Mouse (Mus musculus) frontal cortex, postnatal 36 days (tissue): ENCODE data around the gene 1700007K13Rik.

Experiments
- DNase-seq, 2 experiments: peaks; one replicate each; pipeline ENCODE4 v3.0.0; 2022; ENCODE audit warnings: low spot score in 2 of 2

The 1700007K13Rik gene

DNA sequence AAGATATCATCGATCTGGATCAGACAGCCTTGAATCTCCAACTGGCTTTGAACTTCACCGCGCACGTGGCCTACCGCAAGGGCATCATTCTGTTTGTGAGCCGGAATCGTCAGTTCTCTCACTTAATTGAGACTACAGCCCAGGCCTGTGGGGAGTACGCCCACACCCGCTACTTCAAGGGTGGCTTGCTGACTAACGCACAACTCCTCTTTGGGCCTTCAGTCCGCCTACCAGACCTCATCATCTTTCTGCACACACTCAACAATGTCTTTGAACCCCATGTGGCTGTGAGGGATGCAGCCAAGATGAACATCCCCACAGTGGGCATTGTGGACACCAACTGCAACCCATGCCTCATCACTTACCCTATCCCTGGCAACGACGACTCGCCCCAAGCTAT, 3.3 kb upstream of the 1700007K13Rik start:
- DNase-seq: peak in 1 of 2 experiments; percentile 0

DNA sequence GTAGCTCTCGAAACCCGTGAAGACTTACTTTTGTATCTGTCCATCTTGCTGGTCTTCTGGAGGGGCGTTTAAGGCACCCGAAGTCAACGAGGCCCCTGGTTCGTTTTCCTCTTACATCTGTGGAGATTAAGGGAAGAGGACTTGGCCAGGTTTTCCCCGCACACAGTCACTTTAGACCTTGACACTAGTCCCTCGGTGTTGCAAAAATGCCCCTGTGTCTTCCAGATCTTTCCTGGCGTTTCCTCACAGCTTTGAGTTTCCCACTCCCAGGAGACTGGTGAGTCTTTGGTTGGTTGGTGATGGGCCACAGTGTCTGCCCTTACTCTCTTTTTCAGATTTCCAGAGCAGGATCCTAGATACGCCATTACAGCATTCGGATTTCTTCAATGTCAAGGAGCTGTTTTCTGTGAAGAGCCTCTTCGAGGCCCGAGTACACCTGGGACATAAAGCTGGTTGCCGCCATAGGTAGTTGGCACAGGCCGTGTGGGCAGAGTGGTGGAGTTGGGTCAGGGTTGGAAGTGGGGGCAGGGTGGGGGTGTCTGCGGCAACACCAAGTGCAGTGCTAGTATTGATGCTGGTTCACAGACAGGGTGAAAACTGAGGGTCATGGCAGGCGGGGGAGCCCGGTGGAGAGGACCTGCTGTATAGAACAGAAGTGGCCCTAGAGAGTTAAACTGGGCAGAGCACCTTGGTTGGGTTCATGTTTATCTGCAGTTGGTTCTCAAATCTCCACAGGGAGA, 2.5 kb upstream of the 1700007K13Rik start:
- peak in 1 of 2 experiments; percentile 1 for DNase-seq

DNA sequence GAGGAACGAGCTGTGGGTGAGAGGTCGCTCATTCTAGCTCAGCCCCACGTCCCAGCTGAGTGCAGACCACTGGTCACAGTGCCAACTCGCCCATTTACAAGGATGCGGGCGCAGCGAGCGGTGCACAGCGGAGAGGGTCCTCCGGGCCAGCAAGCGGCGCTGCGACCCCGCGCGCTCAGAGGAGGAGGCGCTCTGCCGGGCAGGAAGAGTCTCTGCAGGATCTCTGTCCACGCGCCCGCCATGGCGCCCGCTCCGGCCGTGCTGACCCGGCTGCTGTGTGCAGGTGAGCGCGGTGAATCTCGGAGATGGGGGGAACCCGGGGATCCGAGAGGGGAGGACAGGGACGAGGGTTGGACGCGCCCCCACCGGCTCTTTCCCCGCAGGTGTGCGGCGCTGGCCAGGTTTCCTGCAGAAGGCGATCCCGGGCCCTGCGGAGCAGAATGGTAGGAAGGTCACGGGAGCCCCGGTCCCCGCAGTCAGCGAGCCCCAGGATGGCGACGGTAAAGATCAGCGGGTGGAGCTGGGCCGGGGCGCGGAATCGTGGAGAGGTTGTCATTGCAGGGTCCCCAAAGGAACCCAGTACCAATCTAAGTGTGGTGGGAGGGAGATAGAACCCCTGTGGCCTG, 1.8 kb upstream of the 1700007K13Rik start, which contains the start of gene Mrps2:
TSS of gene Mrps2 (plus strand) at position 207 of the 626 bp plus-strand sequence.
- peak; percentile 85 to 87 for DNase-seq

DNA sequence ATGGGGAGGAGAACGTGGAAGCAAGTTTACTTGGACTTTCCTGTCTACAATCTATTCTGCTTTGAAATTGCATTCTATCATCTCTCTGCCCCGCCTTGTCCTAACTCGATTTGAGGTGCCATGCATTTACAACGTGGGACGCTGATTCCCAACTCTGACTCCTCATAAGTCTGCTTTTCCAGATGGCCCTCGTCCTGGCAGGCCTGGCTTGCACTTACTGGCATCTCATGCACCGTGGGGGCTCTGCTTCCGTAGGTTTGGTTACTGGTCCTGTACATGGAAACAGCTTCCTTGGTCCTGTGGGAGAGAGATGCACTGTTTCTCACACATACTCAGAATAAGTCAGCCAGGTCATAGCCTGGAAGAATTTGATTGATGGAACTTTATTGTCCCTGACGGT, 1.2 kb downstream of the 1700007K13Rik start:
- no peak for DNase-seq

DNA sequence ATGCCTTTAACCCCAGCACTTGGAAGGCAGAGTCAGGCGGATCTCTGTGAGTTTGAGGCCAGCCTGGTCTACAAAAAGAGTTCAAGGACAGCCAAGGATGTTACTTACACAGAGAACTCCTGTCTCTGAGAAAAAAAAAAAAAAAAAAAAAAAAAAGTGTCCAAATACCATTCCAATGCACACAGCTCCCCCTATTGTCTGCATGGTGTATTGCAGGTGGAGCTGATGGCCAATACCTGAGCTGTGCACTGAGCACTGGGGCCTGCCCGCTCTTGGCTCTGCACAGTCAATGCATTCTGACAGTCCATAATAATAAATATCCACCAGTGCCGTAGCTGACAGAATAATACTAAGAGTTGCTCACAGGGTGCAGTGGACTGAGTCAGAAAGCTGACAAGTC, 2.2 kb downstream of the 1700007K13Rik start:
- peak; percentile 75 to 82 for DNase-seq

DNA sequence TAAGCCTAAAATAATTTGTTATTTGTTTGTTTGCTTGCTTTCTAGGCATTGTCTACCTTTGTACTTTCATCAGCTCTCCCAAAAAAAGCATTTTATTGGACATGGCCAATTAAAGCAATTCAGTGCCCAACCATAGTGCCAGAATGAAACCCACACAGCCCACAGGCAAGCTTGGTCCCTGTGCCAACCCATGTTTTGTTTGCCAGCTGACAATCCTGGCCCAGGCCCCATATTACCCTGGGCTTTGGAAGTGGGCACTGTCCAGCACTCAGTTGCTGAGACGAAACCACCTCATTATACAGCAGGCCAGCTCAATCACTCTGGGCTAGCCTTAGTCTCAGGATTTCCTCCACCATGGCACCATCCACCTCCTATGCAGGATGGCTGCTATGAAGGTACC, 9.5 kb downstream of the 1700007K13Rik start:
- DNase-seq: no peak

DNA sequence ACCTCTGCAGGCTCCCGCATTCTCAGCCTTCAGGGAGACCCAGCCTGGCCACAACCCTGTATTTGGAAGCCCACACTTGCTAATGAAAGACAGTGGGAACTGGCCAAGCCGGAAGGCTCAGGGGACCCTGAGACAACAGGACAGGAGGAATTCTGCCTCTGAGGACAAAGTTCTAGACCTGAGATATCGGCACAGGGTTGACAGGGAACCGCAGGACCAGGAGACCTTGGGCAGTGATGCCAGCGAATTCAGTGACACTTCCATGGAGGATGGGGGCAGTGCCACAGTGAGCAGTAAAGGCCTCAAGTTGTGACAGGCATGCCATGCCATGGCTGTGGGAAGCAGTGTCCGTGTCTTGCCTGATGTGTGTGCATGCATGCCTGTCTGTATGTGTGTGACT, 12.6 kb downstream of the 1700007K13Rik start:
- DNase-seq: no peak

DNA sequence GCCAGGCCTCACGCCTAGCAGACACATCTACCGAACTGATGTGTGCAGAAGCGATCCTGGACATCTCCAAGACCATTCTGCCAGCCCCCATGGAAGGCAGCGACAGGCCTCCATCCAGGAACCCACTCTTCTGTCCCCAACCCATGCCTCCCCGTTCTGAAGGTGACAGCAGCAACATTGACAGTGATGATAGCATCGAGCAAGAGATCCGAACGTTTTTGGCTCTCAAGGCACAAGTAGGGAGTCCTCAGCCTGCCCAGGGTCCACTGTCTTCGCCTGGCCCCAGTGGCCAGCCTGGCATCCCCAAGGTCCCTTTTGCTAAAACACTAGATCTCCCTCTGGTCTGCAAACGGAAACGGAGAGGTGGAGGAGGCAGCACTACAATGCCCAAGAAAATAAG, 14.5 kb downstream of the 1700007K13Rik start:
- DNase-seq: no peak

DNA sequence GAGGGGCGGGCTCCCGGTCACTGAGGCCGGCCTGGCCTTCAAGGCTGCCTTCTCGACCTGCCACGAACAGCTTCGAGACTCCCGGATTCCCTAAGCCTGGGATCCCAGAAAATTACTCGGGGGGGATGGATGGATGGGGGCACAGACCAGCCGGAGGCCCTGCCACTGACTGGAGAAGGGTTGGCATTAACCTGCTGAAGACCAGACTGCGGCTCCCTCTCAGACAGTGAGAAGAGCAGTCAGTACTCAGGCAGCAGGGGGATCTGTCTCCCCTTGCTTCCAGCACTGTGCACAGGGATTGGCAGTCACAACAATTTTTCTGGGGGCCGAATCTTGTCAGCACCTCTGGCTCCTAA, 18.8 kb downstream of the 1700007K13Rik start:
- DNase-seq: no peak

DNA sequence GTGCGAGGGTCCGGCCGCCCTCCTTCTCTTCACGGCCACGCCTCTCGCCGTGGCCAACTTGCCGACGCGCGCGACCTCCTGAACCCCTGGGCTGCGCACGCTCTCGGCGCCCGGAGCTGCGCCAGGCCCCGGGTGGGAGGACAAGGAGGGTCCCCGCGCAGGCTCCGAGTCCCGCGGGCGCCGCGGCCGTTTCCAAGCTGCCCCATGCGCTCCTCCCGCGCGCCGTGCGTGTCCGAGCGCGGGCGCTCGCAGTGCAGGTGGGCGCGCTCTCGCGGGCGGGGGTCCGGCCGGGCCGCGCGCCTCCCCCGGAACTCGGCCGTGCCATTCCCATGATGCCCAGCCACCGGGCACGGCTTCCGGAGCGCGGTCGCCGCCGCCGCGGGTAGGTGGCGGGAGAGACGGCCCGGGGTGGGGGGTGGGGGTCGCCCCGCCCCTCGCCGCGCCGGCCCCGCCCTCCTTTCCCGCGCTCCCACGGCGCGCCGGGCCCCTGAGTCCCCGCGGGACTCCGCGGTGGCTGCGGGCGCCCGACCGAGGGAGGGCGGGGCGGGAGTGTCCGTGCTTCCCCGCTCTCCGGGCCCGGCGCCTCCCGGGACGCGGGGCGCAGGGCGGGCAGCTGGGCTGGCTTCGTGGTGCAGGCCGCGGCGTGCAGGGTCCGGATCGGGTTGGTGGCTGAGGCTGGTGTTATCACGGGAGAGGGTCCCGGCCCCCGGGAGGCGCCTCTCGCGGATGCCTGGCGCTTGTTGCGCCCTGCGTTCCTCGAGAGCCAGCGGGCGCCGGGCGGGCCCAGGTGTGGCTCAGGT, 19.4 kb downstream of the 1700007K13Rik start, which contains the start of gene Ppp1r26:
TSS of gene Ppp1r26 (plus strand) at position 286 of the 800 bp plus-strand sequence.
- DNase-seq: peak; percentile 37 to 51

DNA sequence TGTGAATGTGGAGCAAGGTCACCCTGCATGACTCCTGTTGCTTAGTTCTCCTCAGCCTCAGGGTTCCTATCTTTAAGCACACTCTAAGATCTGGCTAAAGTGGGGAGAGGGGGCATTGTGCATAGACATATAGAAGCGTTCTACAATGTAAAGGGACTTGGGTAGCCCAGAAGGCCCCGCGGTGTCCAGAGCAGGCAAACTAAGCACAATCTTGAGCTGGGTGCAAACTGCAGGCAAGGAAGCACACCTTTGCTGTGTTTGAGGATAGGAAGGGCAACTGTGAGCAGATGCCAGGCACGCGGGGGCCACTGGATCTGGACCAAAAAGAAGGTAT, 20.0 kb downstream of the 1700007K13Rik start:
- DNase-seq: no peak

DNA sequence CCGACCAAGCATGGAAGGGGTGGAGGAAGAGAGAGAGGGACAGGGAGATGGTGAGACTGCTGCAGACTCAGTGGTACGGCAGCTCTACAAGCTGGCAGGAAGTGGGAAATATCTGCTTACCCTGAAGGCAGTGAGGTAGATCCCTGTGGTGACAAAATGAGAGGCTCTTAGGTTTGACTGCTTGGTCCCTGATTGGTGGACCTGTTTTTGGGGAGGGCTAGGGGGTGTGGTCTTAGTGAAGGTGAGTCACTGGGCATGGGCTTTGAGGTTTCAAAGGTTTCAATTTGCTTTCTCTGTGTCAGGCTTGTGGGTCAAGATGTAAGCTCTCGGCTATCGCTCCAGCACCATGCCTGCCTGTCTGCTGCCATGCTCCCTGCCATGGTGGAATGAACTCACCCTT, 21.1 kb downstream of the 1700007K13Rik start:
- DNase-seq: no peak

DNA sequence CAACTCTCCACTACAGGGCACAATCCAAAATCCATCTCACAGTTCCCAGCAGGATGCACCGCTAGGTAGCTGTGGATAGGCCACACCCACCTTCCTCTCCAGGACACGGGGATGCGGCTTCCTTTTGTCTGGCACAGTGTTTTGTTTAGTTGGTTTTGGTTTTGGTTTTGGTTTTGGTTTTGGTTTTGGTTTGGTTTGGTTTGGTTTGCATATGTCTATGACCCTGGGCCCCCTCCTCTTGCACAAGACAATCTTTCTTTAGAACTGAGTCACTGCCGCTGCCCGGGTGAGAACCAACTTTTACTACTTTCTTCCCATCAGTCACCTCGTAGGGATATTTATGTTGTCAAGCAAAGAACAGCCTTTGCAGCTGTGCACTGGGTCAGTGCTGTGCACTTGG, 25.3 kb downstream of the 1700007K13Rik start:
- DNase-seq: no peak

DNA sequence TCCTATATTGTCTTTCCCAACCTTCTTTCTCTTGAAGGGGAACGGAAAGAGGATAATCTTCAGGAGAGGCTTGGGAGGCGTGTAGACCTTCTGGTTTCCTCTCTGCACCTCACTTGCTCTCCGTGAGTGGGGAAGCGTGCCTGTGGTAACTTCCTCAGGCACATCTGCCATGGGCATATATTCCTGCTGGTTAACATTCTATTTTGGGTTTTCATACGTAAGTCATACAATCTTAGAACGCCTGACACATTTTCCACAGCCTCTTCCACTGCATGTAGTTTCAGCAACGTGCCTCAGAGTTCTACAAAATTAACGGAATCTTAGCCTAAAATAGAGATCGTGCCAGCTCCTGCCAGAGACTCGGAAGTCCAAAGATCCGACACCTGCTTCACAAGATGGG, 30.7 kb downstream of the 1700007K13Rik start:
- no peak for DNase-seq

DNA sequence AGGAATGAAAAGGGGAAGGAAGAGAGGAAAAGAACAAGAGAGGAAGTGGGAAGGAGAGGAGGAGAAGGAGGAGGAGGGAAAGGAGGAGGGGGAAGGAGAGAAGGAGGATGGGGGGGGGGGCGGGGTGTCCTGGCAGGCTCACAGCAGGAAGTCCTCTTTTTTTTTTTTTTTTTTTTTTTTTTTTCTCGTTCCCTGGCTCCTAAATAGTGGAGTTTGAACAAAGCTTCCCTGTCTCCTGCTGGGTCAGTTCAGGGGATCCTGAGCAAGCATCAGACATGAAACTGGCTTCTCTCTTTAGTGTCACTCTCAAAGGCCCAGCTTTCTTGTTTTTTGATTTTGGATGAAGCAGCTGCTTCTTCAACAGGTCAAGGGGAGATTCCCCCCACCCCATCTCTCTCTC, 32.6 kb downstream of the 1700007K13Rik start:
- DNase-seq: no peak

DNA sequence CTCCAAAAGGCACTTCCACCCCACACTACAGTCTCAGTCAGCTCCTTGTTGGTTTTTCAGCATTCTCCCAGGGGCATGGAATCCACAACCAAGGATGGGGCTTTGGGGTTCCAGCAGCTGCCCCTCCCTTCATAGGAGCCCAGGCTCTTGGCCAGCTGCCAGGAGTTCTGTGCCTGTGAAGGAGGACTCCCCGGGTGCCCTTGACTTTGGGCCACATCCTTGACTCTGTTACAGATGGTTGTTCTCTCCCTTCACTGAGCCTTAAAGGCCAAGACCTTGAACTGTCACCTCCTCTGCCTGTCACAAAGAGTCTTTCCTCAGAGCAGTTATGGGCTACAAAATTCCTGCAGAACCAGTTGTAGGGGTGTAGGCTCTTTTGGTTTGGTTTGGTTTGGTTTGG, 33.3 kb downstream of the 1700007K13Rik start:
- no peak for DNase-seq

DNA sequence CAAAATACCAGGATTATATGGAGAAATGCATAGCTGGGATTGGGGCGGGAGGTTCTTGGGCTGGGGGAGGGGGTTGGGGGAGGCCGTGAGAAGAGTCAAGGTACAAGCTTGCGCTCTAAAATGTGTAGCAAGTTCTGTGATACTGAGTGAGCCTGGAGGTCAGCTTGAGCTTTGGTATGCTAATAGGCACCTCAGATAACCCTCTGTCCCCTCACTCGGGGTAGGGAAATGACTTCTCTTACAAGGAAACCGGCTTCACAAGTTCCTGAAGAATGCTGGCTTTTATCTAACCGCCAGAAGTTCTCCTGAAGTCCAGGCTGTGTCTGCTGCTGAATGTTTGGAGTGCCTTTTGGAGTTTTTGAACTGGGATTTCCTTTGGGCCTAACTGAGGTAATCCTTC, 35.3 kb downstream of the 1700007K13Rik start:
- DNase-seq: no peak

DNA sequence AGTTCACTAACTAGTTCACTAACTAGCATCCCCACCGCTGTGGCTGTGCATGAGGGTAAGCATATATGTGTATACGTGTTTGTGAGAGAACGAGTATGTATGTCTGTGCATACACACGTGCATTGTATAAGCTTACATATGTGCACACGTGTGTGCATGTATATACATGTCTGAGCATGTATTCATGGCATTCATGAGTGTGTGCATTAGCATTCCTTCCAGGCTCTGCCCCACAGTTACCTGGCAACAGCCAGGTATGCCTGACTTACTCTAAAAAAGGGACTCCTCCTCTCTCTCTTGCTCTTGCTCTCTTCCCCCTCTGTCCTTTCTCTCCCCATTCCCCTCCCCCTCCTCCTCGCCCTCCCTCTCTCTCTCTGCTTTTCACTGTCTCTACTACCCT, 38.9 kb downstream of the 1700007K13Rik start:
- DNase-seq: no peak

DNA sequence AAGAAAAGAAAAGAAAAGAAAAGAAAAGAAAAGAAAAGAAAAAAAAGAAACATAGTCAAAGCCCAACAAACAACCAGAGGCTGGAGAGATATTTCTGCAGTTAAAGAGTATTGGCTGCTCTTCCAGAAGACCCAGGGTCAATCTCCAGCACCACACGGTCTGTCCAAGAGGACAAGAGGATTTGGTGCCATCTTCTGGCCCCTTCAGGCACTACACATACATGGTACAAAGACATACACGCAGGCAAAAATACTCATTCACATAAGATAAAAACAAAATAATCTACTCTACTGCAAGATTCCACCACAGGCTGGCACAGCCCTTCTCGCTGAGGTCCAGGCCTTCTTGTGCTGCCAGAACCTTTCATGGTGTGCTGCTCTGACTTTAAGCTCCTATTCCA, 43.0 kb downstream of the 1700007K13Rik start:
- no peak for DNase-seq

DNA sequence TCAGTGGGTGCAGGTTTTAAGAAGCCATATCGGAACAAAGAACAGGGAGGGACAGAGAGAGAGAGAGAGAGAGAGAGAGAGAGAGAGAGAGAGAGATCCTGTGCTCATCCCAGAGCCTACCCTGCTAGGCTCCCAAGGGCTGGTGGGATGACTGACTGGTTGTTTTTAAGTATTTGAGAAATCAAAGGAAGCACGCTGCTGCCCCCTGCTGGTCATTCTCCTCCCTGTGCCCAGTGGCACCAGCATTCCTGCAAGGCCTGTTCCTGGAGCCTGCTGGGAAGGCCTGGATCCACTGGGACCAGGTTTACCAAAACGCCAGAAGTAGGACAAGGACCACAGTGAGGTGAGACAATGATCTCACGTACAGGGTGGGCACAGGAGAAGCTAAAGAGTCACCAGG, 46.2 kb downstream of the 1700007K13Rik start:
- DNase-seq: peak; percentile 94 to 97

DNA sequence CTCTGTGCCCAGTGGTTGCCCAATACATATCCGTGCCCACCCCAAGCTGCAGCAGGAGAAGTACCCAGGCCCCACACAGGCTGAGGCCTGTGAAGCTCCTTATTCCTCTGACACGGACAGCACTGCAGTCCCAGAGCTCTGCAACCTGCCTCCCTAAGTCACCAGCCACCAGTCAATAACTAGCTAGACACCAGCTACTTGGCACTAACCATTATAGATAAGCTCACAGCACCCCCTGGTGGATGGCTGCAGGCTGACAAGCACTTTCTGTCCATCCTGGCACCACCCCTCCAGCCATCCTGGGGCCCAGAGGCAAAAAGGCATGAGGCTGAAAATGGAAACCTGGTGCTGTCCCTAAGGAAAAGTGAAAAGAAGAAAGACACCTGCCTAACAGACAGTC, 48.1 kb downstream of the 1700007K13Rik start:
- peak; percentile 92 to 93 for DNase-seq

DNA sequence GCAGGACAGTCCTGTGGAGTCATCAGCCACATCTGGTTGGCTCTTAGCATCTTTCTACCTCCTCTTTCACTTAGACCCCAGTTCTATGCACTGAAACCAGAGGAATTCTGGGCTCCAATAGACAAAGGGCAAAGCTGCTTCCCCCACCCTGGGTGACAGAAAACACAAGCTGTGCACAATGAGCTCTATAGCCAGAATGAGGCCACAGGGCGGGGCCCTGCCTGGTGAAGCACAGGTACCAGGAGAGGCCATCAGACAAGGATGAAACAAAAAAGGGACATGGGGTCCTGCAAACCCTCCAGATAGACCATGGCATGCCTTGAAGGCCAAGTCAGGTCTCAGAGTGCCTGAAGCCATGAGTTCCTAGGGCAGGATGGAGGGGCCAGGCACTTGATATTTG, 49.6 kb downstream of the 1700007K13Rik start:
- no peak for DNase-seq
